Mouse (Mus musculus) adrenal gland, adult (tissue): ENCODE data around the gene Slco3a1.

ENCODE experiments used
- DNase-seq, 2 experiments: peaks; one replicate each; pipeline ENCODE4 v3.0.0; 2022 to 2023; ENCODE audit warnings: low spot score in 1 of 2; ENCODE audit not compliant: inconsistent age in 2 of 2

Slco3a1 gene

DNA sequence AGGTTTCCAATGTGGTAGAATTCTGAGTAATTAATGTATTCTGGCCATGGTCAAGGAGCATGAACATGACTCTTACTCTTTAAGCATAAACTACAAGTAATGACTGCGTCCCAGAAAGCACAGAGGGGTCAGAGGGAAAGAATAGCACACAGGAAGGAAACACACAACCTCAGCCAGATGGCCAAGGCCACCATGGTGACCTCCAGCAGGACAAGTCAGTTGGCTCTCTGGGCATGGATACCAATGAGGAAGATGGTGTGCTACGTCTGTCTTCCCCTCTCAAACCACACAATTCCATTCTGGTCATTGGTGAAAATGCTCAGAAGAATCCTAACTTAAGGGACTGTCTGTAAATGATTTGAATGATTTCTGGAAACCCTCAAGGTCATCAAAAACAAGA lies 165.0 kb downstream of the Slco3a1 start:
- no peak for DNase-seq

DNA sequence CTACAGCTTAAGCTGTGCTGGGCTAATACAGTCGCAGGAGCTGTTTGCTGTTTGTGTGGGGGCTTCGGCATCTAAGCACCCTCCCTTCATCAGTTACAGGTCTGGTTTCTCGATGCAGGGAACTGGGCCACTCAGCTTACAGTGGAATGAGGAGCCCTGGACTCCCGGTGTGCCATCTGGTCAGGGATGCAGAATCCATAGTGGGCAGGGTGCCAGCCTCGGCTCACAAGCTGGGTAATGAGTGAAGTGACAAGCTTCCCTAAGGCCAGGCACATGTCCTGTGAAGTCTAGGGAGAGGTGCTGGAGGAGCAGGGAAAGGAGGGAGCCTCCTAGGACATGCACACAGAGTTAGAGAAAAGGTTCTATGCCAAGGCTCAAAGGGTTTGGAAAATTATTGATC lies 168.3 kb downstream of the Slco3a1 start:
- DNase-seq: peak in 1 of 2 experiments; percentile 48

DNA sequence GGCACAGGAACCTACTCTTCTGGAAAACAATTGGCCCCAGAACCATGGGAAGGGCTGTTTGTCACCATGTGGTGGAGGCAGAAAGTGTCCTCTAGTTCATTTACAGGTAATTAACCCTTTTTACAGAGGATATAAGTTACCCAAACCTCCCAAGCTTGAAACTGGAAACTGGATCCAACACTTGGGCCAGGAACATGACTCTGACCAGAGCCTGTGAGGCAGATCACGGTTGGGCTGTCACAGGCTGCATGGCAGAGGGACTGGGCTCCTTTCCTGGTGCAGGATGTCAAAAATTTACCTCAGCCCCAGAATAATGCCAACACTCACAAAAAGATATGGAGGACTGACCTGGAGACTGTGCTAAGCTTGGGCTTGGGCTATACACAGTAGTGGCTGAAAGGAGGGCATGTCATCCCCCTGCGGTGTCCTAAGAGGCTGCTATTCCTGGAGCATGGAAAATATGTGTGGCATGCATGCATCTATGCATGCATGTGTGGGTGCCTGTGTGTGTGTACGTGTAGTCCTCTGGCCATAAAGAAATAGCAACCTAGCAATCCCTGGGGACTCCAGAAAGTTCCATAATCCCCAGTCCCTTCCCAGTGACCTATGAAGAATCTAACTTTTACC lies 171.4 kb downstream of the Slco3a1 start:
- DNase-seq: no peak

DNA sequence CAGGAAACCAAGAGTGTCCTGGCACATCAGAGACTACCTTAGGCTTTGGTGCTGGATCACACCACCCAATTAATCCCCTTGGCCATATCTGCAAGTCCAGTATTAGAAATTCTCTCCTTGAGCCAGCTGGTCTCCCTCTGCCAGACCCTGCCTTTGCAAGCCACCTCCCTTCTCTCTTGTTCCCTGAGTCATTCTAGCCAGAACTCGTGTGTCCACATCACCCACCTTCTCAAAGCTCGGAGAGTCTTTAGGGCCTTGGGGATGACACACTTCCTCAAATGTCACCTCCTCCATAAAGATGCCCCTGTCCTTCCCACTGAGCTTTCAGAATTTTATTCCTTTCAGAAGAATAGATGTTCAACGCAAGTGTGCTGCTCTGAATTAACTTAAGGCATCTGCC lies 172.3 kb downstream of the Slco3a1 start:
- DNase-seq: no peak

DNA sequence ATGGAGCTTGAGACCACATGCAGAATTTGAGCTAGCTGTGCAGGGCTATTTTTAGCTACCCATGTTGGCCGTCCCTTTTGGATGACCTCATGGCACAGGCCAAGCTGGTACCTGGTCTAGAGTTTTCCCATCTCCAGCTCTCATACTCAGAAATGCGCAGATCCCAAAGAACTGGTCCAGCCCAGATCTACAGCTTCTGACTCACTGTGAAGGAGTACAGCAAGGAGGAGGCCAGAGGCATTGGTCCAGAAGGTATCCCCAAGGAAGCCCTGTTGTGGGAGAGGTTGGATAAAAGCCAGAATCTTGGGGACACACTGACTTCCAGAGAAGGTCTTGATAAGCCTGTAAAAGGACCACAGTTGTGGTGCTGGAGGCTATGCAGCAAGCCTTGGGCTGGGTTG lies 172.7 kb downstream of the Slco3a1 start:
- DNase-seq: peak; percentile 48 to 57

DNA sequence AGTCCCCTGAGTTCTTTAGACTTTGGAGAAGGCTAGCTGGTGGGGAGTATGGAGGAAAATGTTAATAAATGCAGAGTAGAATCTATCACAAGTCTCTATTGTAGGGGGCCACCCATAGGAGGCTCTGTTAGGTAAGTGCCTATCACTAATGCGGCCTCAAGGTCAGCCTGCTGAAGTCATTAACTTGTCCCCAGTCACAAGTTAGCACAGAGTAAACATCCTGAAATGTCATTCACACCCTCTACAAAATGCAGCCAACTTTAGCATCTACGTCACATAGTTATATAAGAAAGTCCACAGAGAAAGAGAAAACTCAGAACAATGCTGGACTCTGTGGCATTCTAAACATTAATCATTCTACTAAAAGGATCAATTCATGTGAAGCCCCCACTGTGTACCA lies 173.5 kb downstream of the Slco3a1 start:
- no peak for DNase-seq

DNA sequence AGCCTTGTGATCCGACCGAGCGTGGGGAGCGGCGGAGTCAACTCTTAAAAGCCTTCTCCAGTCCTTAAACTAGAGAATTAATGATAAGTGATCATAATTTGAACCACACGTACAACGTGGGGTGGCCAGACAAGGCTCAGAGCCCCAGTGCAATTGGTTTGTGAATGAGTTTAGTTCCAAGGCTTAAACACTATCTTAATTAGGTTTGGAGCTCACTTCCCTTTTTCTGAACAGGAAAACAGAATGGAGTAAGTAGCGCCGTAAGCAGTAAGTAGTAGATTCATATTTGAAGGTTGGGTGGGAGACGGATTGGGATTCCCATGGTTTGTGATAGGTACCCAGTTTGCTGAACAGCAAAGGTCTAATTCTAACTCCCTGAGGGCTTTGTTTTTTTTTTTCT lies 176.7 kb downstream of the Slco3a1 start:
- DNase-seq: no peak

DNA sequence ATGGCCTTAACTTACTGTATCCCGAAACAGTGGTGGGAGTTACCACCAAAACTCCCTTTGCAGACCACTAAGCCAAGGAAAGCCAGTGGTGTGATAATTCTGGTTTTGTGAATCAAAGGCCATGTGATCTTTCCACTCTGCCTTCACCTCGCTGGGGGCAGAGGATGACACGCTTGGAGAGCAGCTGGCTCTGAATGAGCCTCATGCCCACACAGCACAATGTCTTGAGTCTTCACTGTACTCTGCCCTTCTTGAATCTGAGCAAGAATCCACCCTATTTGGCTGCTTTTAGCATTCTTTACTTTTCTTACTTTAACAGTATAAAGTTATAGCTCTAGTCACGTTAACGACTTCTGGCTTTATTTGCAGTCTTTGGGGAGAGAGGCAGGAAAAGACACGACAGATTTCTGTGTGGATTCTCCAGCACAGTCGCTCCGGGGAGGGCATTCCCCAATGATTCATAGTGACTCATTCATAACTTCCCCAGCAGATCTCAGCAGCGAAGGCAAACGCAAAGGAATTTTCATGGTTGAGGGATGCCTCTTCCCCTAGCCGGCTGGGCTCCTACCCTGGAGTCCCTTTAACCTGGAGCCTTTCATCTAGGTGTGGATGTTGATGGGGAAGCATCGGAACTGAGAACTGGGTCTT lies 178.1 kb downstream of the Slco3a1 start:
- DNase-seq: peak; percentile 61 to 85

DNA sequence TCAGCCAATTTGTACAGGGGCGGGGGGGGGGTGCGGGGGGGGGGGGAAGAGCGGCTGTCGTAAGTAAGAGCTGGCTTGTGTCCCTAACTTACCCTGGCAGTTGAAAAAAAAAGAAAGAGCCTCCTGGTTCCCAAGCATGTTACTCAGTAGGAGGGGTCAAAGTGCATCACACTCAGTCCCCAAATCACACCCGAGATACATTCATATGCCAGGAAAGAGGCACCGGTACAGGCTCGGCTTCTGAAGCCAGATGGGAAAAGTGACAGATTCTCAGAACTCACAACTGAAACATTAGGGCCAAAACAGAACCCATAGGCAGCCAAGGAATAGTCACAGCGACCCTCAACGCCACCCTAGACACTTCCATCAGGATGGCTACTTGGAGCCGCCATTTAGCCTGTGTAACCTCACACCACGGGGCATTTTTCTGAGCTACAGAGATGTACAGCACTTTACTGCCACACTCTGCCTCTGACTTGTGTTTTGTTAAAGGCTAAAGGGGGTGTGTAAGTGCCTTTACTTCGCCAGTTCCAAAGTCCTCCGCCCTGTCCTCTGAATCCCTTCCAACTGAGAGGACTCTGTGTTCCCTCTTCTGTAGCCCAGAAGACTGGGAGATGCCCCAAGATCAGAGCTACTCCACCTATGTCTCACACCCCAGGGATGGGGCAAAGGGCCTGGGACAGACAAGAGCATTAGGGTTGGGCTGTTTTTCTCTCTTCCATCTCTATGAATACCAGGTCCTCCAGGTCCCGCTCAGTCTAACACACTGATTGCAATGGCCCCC lies 179.2 kb downstream of the Slco3a1 start:
- no peak for DNase-seq

DNA sequence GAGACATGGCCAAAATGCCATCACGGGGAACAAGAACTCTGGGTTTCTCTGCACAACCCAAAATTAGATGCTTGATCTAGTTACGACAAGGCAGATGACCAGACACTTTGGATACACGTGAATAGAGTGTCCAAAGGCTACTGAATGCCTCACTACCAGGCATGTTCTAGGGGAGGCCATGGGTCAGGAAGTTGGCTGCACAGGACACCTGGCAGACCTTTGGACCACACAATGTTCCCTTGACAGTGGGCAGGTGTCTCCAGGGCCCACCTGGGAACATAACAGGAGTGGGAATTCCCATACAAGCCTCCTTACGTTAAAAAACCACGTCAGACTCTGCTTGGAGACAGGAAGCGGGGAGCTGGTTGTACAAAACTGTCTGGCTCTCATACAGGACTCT lies 181.5 kb downstream of the Slco3a1 start:
- DNase-seq: no peak

DNA sequence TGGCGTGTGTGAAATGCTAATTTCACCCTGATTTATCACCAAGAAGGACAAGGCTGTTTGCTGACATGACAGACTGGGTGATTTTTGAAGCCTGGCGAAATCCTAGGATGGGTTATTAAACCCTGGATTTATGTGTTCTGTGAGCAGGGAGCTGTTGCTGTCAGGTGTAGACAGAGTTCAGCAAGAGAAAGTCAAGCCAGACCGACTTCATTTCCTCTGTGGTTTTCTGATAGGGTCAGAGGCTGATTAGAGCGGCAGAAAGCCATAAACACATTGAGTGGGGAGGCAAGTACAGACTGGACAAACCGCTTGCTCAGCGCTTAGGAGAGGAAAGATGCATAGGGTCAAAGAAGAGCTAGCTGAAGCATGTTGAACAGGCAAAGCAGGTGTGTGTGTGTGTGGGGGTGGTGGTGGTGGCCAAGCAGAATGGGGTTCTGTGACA lies 182.4 kb downstream of the Slco3a1 start:
- no peak for DNase-seq

DNA sequence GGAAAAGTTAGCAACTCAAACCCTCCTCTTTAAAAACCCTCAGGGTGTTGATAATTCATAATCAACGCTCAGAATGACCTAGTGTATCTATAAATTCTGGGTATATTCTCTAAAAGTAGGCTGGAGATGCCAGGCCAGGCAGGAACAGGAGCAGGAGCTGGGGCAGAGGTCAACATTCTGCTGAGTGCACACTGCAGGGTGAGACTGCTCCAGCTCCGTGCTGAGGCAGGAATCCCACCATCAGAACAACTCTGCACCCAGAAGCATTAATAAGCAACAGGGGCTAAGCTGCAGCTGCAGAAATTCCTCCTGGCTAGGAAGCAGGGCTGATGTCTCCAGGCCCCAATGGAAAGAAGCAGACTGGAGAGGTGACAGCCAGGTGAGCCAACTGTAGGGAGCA lies 182.9 kb downstream of the Slco3a1 start:
- no peak for DNase-seq

DNA sequence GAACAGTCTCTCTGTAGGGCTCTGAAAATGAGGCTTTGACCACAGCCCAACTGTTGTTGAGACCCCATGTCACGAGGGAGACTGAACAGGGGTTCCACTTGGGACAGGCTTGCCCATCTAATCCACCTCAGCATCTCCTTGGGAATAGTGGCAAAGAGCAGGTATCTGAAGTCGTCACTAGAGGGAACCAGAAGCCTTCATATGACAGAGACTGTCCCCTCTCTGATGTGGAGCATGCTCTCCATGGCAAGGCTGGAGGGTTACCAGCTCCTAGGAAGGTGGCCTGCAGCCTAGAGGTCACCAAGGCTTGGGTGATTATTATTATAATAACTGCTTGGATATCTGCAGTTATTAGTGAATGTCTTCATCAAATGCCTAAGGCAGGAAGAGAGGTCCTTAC lies 183.4 kb downstream of the Slco3a1 start:
- DNase-seq: peak; percentile 43 to 78

DNA sequence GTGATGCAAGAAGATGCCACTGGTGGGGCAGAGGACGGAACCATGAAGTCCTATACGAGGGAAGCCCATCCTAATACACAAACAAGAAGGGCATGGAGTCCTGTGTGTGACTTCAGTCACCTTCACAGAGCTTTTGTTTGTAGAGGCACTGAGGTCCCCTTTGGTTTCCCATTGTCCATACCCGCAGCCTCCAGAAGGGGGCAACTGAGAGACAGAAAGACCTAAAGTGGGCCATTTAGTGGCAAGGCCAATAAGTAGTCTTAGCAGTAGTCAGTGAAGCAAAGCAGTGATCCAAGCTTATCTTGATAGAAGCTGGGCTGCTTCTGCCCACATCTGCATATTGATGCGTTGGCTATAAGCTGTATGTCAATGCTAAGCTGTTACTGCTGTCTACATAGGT lies 184.9 kb downstream of the Slco3a1 start:
- DNase-seq: peak in 1 of 2 experiments; percentile 58

DNA sequence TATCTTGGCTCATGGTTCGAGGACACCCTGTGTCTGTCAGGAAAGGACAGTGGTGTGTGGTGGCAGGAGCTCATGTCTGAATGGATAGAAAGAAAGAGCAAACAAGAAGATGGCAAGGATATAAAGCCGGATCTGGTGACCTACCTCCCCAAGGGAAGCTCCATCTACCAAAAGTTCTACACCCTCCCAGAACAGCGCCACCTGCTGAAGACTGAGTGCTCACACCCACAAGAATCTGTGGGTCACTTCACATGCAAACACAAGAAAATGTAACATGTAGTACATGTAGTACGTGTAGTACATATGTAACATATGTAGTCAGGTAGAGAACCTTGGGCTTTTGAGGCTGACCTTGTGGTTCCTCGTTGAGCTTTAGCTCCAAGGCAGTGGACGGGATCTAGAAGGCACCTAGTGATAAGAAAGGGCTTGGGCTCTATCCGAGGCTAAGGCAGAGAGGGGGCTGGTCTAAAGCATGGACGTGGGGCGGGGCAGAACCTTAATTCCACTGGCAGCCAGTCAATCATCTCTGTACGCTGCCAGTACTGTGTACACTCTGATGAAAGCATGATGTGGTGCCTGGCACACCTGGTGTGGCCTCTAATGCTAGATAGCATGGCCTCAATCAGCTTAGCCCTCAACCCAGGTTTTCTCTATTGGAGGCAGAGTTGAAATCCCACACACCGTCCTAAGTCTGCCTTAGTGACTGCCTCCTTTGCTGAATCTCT lies 186.2 kb downstream of the Slco3a1 start:
- DNase-seq: no peak

DNA sequence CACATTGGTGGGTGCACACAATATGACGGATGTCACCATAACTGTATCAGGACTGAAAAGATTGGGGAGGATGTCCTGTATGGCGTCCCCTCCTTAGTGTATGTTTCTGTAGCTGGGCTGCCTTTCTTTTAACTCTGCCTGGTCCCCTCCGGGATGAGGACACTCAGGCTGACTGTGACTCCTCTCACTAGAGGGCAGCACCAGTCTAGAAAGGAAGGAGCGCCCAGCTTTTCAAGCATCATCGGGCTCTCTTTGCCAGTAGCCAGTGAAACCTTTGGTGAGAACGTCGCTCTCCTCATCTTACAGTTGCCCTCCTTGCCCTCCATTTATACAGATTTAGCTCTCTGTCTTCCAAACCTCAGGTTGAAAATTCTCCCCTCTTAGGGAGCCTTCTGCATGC lies 187.2 kb downstream of the Slco3a1 start:
- DNase-seq: peak in 1 of 2 experiments; percentile 62

DNA sequence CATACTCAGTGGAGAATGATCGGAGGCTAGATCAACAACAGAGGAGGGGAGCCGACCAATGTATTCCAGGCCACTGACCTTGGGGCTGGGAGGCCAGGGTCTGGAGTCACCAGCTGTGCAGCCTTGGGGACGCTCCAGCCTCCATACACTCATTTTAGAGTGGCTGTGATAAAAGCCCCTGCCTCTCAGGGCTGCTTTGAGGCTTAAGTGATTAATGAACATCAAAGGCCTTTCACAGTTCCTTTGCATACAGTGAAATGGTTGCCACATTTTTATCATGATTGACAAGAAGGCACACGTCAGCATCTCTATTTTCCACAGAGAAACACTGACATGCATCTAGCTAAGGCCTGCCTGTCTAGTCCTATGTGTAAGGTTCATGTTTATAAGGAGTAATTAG lies 189.0 kb downstream of the Slco3a1 start:
- DNase-seq: no peak

DNA sequence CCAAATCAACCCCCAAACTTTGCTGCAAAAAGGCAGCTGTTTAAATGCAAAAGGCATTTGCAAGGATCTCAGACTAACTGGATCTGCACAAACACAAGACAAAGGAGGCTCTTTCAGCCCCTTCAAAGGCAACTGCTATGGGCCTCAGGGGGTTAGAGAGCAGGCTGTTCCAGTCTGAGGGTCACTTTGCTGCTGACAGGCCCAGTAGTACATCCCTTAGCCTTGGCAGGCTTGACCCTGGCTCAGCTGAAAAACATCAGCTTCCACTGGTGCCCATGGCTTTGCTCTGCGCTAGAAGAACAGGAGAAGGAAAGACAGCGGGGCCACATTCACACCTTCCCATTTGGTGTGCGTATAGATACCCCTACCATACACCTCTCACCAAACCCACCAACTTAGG lies 189.6 kb downstream of the Slco3a1 start:
- peak; percentile 56 to 66 for DNase-seq

DNA sequence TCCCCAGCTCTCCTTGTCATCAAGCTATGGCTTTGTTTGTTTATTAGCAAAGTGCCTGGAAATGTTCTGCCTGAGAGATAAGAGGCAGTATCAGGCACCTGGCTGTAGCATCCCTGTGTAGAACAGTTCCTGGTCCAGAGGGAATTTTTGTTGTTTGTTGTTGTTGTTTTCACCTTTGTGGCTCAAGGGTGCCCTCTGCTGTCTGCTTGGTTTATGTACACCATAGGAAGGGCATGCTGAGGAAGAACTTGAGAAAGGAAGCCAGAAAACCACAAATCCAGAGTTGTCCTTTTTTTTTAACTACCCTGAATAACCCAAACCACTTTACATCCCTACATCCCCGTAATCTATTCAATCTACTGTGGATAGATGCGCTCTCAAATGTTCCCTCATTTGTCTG lies 191.1 kb downstream of the Slco3a1 start:
- no peak for DNase-seq

DNA sequence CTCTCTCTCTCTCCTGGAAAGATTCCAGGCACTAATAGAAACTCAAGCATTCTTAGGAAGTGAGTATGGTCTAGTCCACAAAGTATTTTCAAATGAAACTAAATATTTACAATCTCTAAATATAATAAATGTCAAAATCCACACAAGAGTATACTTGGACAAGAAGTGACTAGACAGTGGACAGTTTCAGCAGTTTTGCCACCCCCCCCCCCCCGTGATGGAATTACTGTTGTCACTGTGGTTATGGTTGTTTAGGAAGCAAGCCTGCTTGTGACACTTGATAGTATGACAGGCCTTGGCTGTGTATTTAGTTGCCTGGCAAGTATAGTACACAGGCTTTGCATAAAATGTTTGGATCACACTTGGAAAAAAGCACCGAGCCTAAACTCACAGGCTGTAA lies 192.9 kb downstream of the Slco3a1 start:
- DNase-seq: no peak

DNA sequence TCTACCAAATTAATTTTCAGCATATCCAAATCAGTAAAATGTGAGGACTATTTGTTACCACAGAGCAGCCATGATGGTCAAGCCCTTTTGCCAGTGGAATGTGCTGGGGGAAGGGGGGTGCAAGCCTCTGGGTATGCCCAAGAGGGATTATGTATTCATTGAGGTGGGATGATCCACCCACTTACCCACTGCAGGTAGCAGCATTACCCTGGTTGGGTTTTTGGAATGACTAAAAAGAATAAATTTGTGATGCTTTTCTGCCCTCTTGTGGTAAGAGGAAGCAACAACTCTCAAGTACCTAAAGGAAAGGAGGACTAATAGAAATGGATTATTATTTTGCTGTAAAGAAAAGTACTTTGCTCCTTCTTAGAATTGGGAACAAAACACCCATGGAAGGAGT lies 197.6 kb downstream of the Slco3a1 start:
- peak in 1 of 2 experiments; percentile 70 for DNase-seq
